Mouse (Mus musculus) forebrain, embryonic 14.5 days (tissue): Measurements from ENCODE around the gene Lmx1a. TPM values are rescaled to one million over a fixed set of nuclear protein-coding genes. Genes with fewer than 3 reads are reported as not detected.

Source experiments
- ATAC-seq: fragments of 200-750 bp; cut with Nextera tagmentation; 2 replicates; pipeline ENCODE4 v1.8.0; 2017; ENCODE audit warnings: mild to moderate bottlenecking, moderate library complexity
- DNase-seq: peaks from one replicate; pipeline ENCODE4 v3.0.0-alpha.2; 2015; ENCODE audit warnings: low spot score
- H3K27ac ChIP-seq: fragments of 300-500 bp; sonication (generic); 2 replicates; pipeline ENCODE4 v1.5.1; 2014; ENCODE audit warnings: low read depth, mild to moderate bottlenecking, control low read depth, low read length, moderate library complexity
- H3K27me3 ChIP-seq: fragments of 300-500 bp; sonication (generic); replicated peaks from 2 replicates; pipeline ENCODE4 v1.6.1; 2014; ENCODE audit warnings: low read length, control low read depth, mixed read lengths; ENCODE audit not compliant: control insufficient read depth, insufficient read depth
- H3K36me3 ChIP-seq: fragments of 300-500 bp; sonication (generic); 2 replicates; pipeline ENCODE4 v1.6.1; 2014; ENCODE audit warnings: low read length, control low read depth; ENCODE audit not compliant: control insufficient read depth, insufficient read depth
- H3K4me1 ChIP-seq: fragments of 300-500 bp; sonication (generic); 2 replicates; pipeline ENCODE4 v1.6.1; 2014; ENCODE audit warnings: antibody characterized with exemption, low read length, control low read depth; ENCODE audit not compliant: control insufficient read depth, insufficient read depth
- H3K4me2 ChIP-seq: fragments of 300-500 bp; sonication (generic); 2 replicates; pipeline ENCODE4 v1.6.1; 2014; ENCODE audit warnings: mild to moderate bottlenecking, control low read depth, low read length
- H3K4me3 ChIP-seq: fragments of 300-500 bp; sonication (generic); 2 replicates; pipeline ENCODE4 v1.5.1; 2014; ENCODE audit warnings: low read depth, low read length, control low read depth
- H3K9ac ChIP-seq: fragments of 300-500 bp; sonication (generic); 2 replicates; pipeline ENCODE4 v1.6.1; 2014; ENCODE audit warnings: mild to moderate bottlenecking, low read length, control low read depth, moderate library complexity
- H3K9me3 ChIP-seq: fragments of 300-500 bp; sonication (generic); replicated peaks from 2 replicates; pipeline ENCODE4 v1.6.1; 2016; ENCODE audit warnings: low read length, control low read depth, mixed read lengths; ENCODE audit not compliant: control insufficient read depth
- WGBS: fragments of 180-500 bp; shearing (Covaris S2); extraction: QIAGEN DNeasy Blood & Tissue Kit; methylation state at CpG from one replicate; pipeline ENCODE4 v1.1.7; 2014; 5-methylcytosine and 5-hydroxymethylcytosine counted together
- polyA plus RNA-seq: library from polyadenylated mRNA; unstranded; fragments of >200 nt; fragmentation: Nextera tagmentation; extraction: Ambion mirVana; gene quantifications from 2 replicates; pipeline ENCODE4 v1.2.1, GENCODE M21; 2014

Gene Lmx1a
- polyA plus RNA-seq, 1 experiment from 2014 or later, result 2.8 TPM

DNA sequence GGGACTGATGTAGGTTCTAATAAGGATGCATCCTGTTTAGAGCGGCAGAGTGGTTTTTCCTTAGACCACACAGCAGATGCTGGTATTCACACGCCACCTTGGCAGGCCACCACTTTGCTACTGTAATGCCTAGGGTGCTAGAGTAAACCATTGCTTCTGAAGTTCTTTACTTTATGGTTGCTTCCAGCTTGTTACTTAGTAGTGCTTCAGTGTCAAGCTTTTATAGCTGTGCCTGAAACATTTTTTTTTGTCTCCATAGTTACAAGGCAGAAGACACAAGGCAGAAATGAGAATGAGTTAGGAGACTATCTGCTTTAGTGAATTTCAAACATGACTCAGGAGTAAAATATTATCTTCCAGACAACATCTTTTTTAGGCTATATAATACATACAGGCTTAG is 95.0 kb downstream of the Lmx1a start:
- Histone ChIP-seq H3K4me2 (no peak overlapping the region), H3K9me3 (no peaks in the 10 kb centered on the region), H3K27ac (no peak overlapping the region), H3K9ac (no peak overlapping the region), H3K4me3 (no peak overlapping the region), H3K27me3 (no peaks in the 10 kb centered on the region), H3K36me3 (no peaks in the 10 kb centered on the region), H3K4me1 (no peaks in the 10 kb centered on the region)
- ATAC-seq, result no peak
- DNase-seq, result no peak
- WGBS, result 79% methylated on average over 2 of the region's 2 CpGs

DNA sequence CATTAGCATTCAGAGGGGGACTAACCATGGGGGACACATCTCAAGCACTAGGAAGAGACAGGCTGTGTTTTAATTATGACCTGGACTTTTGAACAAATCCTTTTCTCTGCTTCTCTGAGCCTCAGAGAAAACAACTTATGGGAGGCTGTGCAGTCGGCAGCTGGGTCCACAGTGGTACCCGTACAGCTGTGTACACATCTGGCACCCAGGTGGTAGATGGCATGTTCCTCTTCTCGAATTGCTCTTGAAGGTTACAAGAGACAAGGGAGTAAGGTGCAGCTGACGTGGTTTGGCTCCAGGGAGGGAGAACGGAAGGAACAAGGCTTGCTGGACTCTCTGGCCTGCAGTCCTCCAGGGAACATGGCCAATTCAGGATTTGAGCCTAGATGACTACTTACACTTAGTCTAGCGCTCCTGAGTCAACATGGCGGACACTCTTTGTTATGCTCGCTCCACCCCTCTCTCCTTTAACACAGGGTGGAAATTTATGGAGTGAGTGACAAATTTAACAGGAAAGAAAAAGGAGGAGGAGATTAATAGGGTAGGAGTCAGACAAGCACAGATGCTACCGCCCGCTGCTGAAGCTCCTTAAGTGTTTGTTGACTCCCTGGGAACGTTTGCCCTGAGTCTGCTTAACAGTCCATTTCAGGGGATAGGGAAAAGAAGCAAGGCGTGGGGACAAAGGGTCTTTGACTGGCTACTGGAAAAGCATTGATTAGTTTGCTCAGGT is 99.8 kb downstream of the Lmx1a start:
- H3K4me1 ChIP-seq, result no peaks in the 10 kb centered on the region
- ATAC-seq (peak; percentile 15; the same call in 1 of the 2 replicates), DNase-seq (no peak)
- no peak overlapping the region for H3K4me2 ChIP-seq
- no peak overlapping the region for H3K27ac ChIP-seq
- WGBS, result 71% methylated on average over 12 of the region's 12 CpGs
- H3K9me3 ChIP-seq, result no peaks in the 10 kb centered on the region
- no peak overlapping the region for H3K4me3 ChIP-seq
- no peaks in the 10 kb centered on the region for H3K36me3 ChIP-seq
- no peak overlapping the region for H3K9ac ChIP-seq
- H3K27me3 ChIP-seq, result no peaks in the 10 kb centered on the region

DNA sequence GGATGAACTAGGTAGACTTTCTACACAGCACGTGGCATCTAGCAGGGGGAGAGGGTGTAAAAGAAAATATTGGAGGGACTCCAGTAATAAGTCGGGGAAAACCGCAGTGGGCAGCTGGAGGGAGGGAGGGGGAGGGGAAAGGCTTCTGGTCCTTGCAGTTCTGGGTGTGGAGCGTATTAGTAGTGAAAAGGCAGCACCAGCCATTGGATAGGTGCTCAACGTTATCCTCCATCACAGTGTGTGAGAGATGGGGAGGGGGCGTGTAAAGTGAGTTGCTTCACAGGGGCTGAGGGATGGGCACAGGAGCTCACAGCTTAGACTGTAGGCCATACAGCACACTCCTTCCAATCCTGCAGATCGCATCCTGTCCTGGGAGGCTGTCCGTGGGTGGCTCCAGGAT is 100.4 kb downstream of the Lmx1a start:
- Histone ChIP-seq H3K9ac (no peak overlapping the region), H3K4me3 (no peak overlapping the region), H3K9me3 (no peaks in the 10 kb centered on the region), H3K4me1 (no peaks in the 10 kb centered on the region), H3K4me2 (no peak overlapping the region), H3K36me3 (no peaks in the 10 kb centered on the region), H3K27me3 (no peaks in the 10 kb centered on the region), H3K27ac (no peak overlapping the region)
- no peak for DNase-seq
- ATAC-seq, result peak; percentile 12; the same call in 1 of the 2 replicates
- WGBS, result 64% methylated on average over 8 of the region's 8 CpGs

DNA sequence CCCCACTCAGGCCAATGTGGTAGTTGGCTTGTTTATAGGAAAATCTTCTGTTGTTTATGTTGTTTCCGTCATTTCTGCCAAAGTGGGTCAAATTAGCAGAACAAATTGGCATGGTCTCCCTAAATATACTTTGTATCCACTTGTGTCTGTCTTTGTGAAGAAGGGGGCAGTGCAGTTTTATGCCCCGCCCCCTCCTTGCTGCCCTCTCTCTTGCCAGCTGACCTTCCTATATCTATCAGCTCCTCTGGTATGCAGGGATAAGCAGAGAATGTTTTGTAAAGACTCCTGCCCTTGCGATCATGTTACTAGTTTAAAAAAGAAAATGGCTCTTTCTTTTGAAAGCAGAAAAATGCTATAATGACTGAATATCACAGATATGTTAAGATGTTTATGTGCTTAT is 101.7 kb downstream of the Lmx1a start:
- no peaks in the 10 kb centered on the region for H3K9me3 ChIP-seq
- ATAC-seq, result no peak
- WGBS, result 71% methylated on average over 3 of the region's 3 CpGs

DNA sequence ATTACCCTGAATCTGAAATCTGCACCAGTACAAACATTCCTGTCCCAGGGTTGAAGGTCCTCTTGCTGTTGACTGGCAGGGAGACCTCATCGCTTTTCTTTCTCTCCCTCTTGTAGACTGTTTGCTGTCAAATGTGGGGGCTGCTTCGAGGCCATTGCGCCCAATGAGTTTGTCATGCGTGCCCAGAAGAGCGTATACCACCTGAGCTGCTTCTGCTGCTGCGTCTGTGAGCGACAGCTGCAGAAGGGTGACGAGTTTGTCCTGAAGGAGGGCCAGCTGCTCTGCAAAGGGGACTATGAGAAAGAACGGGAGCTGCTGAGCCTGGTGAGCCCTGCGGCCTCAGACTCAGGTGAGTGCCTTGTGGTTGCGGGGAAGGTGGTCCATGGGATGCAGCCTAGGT is 102.2 kb downstream of the Lmx1a start:
- 80% methylated on average over 11 of the region's 11 CpGs for WGBS
- H3K9me3 ChIP-seq, result no peaks in the 10 kb centered on the region
- ATAC-seq, result no peak
- no peak overlapping the region for H3K9ac ChIP-seq
- no peaks in the 10 kb centered on the region for H3K4me1 ChIP-seq
- H3K27ac ChIP-seq, result no peak overlapping the region
- H3K36me3 ChIP-seq, result no peaks in the 10 kb centered on the region
- H3K4me3 ChIP-seq, result no peak overlapping the region
- no peaks in the 10 kb centered on the region for H3K27me3 ChIP-seq
- no peak for DNase-seq
- H3K4me2 ChIP-seq, result no peak overlapping the region

More for the DNA sequence above, 101.7 kb downstream of the Lmx1a start:
- H3K9ac ChIP-seq, result no peak overlapping the region
- no peaks in the 10 kb centered on the region for H3K27me3 ChIP-seq
- H3K36me3 ChIP-seq, result no peaks in the 10 kb centered on the region
- no peak overlapping the region for H3K4me2 ChIP-seq
- DNase-seq, result no peak
- H3K4me3 ChIP-seq, result no peak overlapping the region
- no peaks in the 10 kb centered on the region for H3K4me1 ChIP-seq
- H3K27ac ChIP-seq, result no peak overlapping the region

DNA sequence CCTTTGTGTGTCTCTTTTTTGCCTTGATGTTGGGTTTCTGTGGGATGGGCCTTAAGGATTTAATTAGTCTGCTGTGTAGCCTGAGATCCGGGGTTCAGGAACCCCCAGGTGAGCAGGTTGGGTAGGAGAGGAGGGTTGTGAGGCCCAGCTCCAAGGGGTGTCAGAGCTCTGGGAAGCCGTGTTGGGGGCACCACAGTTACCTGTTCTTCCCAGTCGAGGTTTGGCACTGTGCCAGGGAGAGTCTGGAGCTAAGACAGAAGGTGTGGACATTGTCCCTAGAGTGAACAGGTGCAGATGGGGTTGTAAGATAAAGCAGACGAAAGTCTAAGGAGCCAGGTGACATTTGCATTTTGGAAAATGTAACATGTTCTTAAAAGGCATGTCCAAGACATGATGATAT is 112.9 kb downstream of the Lmx1a start:
- DNase-seq, result peak; percentile 29

DNA sequence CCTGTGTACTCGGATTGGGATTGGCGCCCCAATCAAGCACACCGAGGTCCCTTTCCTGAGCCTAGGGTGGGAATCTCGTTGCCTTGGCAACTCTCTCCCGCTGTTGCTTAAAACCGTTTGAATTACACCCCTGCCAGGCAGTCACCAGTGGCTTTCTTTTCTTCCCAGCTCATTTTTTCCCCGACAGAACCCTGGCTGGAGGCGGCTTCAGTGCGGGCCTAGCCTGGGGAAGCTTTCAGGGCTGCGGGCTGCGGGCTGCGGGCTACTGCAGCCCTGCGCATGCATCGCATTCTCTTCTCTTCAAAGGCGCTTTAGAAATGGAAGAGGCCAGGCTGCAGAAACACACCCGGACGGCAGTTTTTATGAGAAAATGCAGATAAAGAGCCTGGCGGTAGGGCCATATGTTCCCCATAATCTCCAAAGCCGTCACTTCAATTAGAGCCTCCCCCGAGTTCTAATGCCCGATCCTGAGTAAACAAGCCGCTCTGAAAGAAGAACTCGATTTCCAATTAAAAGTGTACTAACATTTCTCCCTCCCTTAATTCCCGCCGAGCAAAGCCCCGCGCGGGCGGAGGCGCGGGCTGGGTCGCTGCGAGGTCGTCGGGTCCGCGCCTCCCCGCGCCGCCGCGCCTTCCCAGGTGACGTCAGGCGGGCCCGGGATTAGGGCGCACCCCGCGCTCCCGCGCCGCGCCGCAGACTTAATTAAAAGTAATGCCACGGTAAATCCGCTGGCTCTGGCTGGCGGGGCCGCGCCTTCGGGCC is 113.7 kb downstream of the Lmx1a start:
- Histone ChIP-seq H3K27me3 (no peaks in the 10 kb centered on the region; the same call in 1 of the 2 replicates), H3K4me2 (peak overlapping the region; percentile 75), H3K9ac (peak overlapping the region; percentile 70), H3K4me3 (peak overlapping the region; percentile 44), H3K36me3 (no peaks in the 10 kb centered on the region), H3K9me3 (no peaks in the 10 kb centered on the region), H3K27ac (peak overlapping the region; percentile 92), H3K4me1 (peaks cover 19% of the 10 kb centered on the region)
- DNase-seq (peak; percentile 91), ATAC-seq (peak; percentile 86)
- under 1% methylated on average over 59 of the region's 59 CpGs for WGBS

More for the DNA sequence above, 112.9 kb downstream of the Lmx1a start:
- no peaks in the 10 kb centered on the region for H3K27me3 ChIP-seq
- H3K27ac ChIP-seq, result peak overlapping the region; percentile 92; the same call in 1 of the 2 replicates
- 18% methylated on average over 4 of the region's 4 CpGs for WGBS
- no peaks in the 10 kb centered on the region for H3K36me3 ChIP-seq
- H3K4me3 ChIP-seq, result no peak overlapping the region
- no peaks in the 10 kb centered on the region for H3K9me3 ChIP-seq
- H3K4me2 ChIP-seq, result peak overlapping the region; percentile 75
- peak; percentile 6 for ATAC-seq
- peaks cover 19% of the 10 kb centered on the region for H3K4me1 ChIP-seq
- no peak overlapping the region for H3K9ac ChIP-seq

DNA sequence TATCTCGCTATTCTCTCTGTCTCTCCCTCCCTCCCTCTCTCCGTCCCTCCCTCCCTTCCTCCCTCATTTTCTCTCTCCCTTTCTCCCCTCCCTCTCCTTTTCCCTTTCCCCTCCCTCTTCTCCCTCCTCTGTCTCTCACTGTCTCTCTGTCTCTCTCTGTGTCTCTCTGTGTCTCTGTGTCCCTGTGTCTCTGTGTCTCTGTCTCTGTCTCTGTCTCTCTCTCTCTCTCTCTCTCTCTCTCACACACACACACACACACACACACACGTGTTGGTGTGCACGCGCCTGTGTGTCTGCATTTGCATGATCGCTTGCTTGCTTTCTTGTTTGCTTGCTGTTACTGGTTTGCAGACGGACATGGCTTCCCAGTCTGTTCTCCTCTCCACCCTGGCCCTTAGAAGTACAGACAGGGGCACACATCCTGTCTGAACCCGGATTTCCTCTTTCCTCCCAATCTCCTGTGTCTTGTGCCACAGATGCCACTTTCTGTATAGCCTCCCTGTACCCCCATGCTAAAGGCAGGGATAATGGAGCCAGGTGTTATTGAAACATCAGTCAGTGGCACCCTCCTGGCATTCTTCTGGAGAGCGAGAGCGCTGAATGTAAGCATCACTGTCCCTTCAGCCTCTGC is 114.4 kb downstream of the Lmx1a start:
- H3K4me3 ChIP-seq, result peak overlapping the region; percentile 44
- no peaks in the 10 kb centered on the region; the same call in 1 of the 2 replicates for H3K27me3 ChIP-seq
- H3K4me2 ChIP-seq, result peak overlapping the region; percentile 75
- WGBS, result 3% methylated on average over 10 of the region's 10 CpGs
- ATAC-seq, result no peak
- peak overlapping the region; percentile 70 for H3K9ac ChIP-seq
- no peaks in the 10 kb centered on the region for H3K9me3 ChIP-seq
- peaks cover 19% of the 10 kb centered on the region for H3K4me1 ChIP-seq
- peak overlapping the region; percentile 92 for H3K27ac ChIP-seq
- no peaks in the 10 kb centered on the region for H3K36me3 ChIP-seq
- DNase-seq, result no peak
